Mouse (Mus musculus) adipocyte (in vitro differentiated cells): ENCODE measurements around the gene Atp1a4.

ENCODE experiments used
- DNase-seq: peaks from one replicate; pipeline ENCODE4 v3.0.0-alpha.2; 2016; ENCODE audit warnings: low spot score

Gene Atp1a4

GRCm38 (mm10) chr1:172258314-172258713, at the start of gene Atp1a4:
Gene Atp1a4, minus strand, starts transcription at chr1:172258414.
- DNase-seq, result no peak

GRCm38 (mm10) chr1:172307936-172308335, 49.7 kb upstream of the Atp1a4 start:
- DNase-seq, result no peak

- DNase-seq, result no peak
Observed at GRCm38 (mm10) chr1:172306885-172307284, 48.7 kb upstream of the Atp1a4 start.

- DNase-seq, result no peak
Observed at GRCm38 (mm10) chr1:172306196-172306595, 48.0 kb upstream of the Atp1a4 start.

GRCm38 (mm10) chr1:172305635-172306034, 47.4 kb upstream of the Atp1a4 start:
- DNase-seq, result no peak

- DNase-seq, result no peak
Observed at GRCm38 (mm10) chr1:172305153-172305552, 46.9 kb upstream of the Atp1a4 start.

GRCm38 (mm10) chr1:172304443-172304842, 46.2 kb upstream of the Atp1a4 start:
- no peak for DNase-seq

GRCm38 (mm10) chr1:172302851-172303250, 44.6 kb upstream of the Atp1a4 start:
- DNase-seq, result no peak

GRCm38 (mm10) chr1:172302311-172302710, 44.1 kb upstream of the Atp1a4 start:
- DNase-seq, result no peak

GRCm38 (mm10) chr1:172301180-172301579, 43.0 kb upstream of the Atp1a4 start:
- no peak for DNase-seq

GRCm38 (mm10) chr1:172300247-172300646, 42.0 kb upstream of the Atp1a4 start:
- DNase-seq, result peak; percentile 46

- no peak for DNase-seq
Observed at GRCm38 (mm10) chr1:172299528-172299927, 41.3 kb upstream of the Atp1a4 start.

GRCm38 (mm10) chr1:172297611-172298537, 39.7 kb upstream of the Atp1a4 start, which contains the start of gene Atp1a2:
Gene Atp1a2, minus strand, starts transcription at chr1:172298064.
- peak; percentile 73 for DNase-seq

GRCm38 (mm10) chr1:172296816-172297510, 38.7 kb upstream of the Atp1a4 start:
- peak; percentile 93 for DNase-seq

GRCm38 (mm10) chr1:172295751-172296197, 37.6 kb upstream of the Atp1a4 start:
- DNase-seq, result no peak

GRCm38 (mm10) chr1:172293449-172293848, 35.2 kb upstream of the Atp1a4 start:
- no peak for DNase-seq

- no peak for DNase-seq
Observed at GRCm38 (mm10) chr1:172292880-172293279, 34.7 kb upstream of the Atp1a4 start.

GRCm38 (mm10) chr1:172289617-172289946, 31.4 kb upstream of the Atp1a4 start:
- DNase-seq, result no peak

GRCm38 (mm10) chr1:172288900-172289616, 30.8 kb upstream of the Atp1a4 start:
- no peak for DNase-seq

GRCm38 (mm10) chr1:172286740-172287139, 28.5 kb upstream of the Atp1a4 start:
- no peak for DNase-seq

GRCm38 (mm10) chr1:172284221-172284620, 26.0 kb upstream of the Atp1a4 start:
- DNase-seq, result no peak

GRCm38 (mm10) chr1:172283073-172283472, 24.9 kb upstream of the Atp1a4 start:
- DNase-seq, result no peak
